Mouse (Mus musculus): ENCODE measurements around the gene Armc9. TPM values are rescaled to one million over a fixed set of nuclear protein-coding genes. Genes with fewer than 3 reads are reported as not detected.
A peak's percentile ranks its signal among the peaks of the same experiment; 100 is the strongest.

Armc9 gene
- polyA plus RNA-seq, 1 experiment, result 34.2 TPM

DNA sequence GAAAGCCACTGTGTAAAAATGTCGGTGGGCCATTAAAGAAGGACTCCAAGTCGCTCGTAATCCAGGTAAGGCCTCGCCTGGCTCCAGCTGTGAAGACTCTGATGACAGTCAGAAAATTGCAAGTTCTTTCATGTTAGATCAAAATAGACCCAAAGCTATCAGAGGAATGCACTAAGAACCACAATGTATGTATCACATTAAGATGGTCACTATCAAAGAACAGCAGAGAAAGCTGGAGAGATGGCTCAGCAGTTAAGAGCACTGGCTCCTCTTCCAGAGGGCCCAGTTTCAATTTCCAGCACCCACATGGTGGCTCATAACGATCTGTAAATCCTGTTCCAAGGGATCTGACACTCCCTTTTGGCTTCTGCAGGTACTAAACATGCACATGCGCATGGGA is 5.5 kb downstream of the Armc9 start:
- H3K27ac ChIP-seq (ENCODE audit: insufficient read depth, low read length), result no peak overlapping the region
- H3K4me1 ChIP-seq (ENCODE audit: control insufficient read depth, insufficient read depth, low read length), result peaks cover 6% of the 10 kb centered on the region
- TF ChIP-seq POLR2A (IDR thresholded peaks at IDR 0.05; ENCODE audit: extremely low read depth, insufficient read depth, low read length) (no peak), CTCF (IDR thresholded peaks at IDR 0.05; ENCODE audit: extremely low read depth, insufficient read depth, low read length) (no peak)
- no peak overlapping the region for H3K4me3 ChIP-seq (ENCODE audit: insufficient read depth, low read length)

DNA sequence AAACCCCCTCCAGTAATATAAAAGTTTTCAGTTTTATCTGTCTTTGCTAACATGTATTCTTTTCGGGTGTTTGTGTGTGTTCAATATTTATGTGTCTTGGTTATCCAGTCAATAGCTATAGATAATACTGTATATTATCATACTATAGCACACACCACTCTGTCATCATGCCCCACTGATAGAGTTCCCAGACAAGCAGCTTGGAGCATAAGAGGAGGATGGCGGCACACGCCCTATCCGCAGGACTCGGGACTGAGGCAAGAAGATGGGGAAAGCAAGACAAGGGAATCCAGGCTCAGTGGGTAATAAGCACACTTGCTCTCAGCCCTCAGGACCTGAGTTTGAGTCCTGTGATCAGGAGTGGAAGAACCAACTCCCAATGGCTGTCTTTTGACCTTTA is 5.9 kb downstream of the Armc9 start:
- H3K4me1 ChIP-seq (ENCODE audit: control insufficient read depth, insufficient read depth, low read length), result peaks cover 3% of the 10 kb centered on the region
- no peak for TF ChIP-seq CTCF (IDR thresholded peaks at IDR 0.05; ENCODE audit: extremely low read depth, insufficient read depth, low read length)
- no peak for TF ChIP-seq POLR2A (IDR thresholded peaks at IDR 0.05; ENCODE audit: extremely low read depth, insufficient read depth, low read length)
- no peak overlapping the region for H3K4me3 ChIP-seq (ENCODE audit: insufficient read depth, low read length)
- no peak overlapping the region for H3K27ac ChIP-seq (ENCODE audit: insufficient read depth, low read length)

DNA sequence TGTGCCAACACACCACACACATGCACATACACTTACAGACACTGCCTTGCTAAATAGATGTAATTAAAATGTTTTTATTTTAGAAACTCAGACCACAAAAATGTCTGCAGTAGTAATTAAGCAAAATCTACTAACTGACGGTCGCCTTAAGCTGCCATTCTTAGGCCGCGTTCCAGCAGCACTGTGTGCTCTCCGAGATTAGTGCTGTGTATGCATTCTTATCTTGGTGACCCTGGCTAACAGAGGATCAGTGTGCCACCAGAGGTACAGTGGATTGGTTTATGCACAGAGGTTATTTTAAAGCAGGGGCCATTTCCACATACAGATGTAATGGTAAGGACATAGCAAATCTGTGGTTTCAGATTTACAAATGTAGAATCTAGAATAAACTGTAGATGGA is 6.5 kb downstream of the Armc9 start:
- no peak for TF ChIP-seq CTCF (IDR thresholded peaks at IDR 0.05; ENCODE audit: extremely low read depth, insufficient read depth, low read length)
- no peak for TF ChIP-seq POLR2A (IDR thresholded peaks at IDR 0.05; ENCODE audit: extremely low read depth, insufficient read depth, low read length)
- H3K27ac ChIP-seq (ENCODE audit: insufficient read depth, low read length), result no peak overlapping the region
- H3K4me1 ChIP-seq (ENCODE audit: control insufficient read depth, insufficient read depth, low read length), result no peaks in the 10 kb centered on the region; the same call in 1 of the 2 replicates
- H3K4me3 ChIP-seq (ENCODE audit: insufficient read depth, low read length), result no peak overlapping the region

DNA sequence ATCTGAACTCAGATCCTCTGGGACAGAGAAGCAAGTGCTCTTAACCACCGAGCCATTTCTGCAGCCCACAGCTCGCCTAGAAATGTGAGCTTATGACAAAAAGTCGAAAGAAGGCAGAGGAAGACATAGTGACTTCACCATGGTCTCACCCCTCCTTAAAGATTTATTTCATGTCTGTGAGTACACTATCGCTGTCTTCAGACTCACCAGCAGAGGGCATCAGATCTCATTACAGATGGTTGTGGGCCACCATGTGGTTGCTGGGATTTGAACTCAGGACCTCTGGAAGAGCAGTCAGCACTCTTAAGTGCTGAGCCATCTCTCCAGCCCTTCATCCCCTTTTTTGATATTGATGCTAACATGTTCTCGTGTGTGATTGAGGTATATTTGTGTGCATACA is 20.0 kb downstream of the Armc9 start:
- H3K4me3 ChIP-seq (ENCODE audit: insufficient read depth, low read length), result no peak overlapping the region
- no peaks in the 10 kb centered on the region for H3K4me1 ChIP-seq (ENCODE audit: control insufficient read depth, insufficient read depth, low read length)
- H3K27ac ChIP-seq (ENCODE audit: insufficient read depth, low read length), result no peak overlapping the region
- 0 out of 2 replicates have a peak, but pooled peaks have one; percentile 8 for TF ChIP-seq CTCF (IDR thresholded peaks at IDR 0.05; ENCODE audit: extremely low read depth, insufficient read depth, low read length)
- no peak for TF ChIP-seq POLR2A (IDR thresholded peaks at IDR 0.05; ENCODE audit: extremely low read depth, insufficient read depth, low read length)

DNA sequence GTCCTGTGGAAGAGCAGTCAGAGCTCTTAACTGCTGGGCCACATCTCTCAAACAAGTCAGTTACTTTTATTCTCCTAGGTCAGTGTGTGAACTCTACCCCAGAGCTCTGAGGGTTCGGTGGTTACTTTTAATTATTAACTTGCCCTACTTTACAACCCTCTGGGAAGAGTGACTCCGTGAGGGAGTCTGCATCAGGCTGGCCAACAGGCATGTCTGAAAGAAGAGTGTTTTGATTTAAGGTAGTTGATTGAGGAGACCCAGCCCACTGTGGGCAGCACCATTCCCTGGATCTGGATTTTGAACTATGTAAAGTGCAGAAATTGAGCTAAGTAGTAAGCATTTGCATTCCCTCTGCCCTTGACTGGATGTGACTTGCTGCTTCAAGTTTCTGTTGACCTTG is 21.5 kb downstream of the Armc9 start:
- Histone ChIP-seq H3K4me1 (ENCODE audit: control insufficient read depth, insufficient read depth, low read length) (no peaks in the 10 kb centered on the region), H3K27ac (ENCODE audit: insufficient read depth, low read length) (no peak overlapping the region), H3K4me3 (ENCODE audit: insufficient read depth, low read length) (no peak overlapping the region)
- no peak for TF ChIP-seq POLR2A (IDR thresholded peaks at IDR 0.05; ENCODE audit: extremely low read depth, insufficient read depth, low read length)
- TF ChIP-seq CTCF (IDR thresholded peaks at IDR 0.05; ENCODE audit: extremely low read depth, insufficient read depth, low read length), result no peak

DNA sequence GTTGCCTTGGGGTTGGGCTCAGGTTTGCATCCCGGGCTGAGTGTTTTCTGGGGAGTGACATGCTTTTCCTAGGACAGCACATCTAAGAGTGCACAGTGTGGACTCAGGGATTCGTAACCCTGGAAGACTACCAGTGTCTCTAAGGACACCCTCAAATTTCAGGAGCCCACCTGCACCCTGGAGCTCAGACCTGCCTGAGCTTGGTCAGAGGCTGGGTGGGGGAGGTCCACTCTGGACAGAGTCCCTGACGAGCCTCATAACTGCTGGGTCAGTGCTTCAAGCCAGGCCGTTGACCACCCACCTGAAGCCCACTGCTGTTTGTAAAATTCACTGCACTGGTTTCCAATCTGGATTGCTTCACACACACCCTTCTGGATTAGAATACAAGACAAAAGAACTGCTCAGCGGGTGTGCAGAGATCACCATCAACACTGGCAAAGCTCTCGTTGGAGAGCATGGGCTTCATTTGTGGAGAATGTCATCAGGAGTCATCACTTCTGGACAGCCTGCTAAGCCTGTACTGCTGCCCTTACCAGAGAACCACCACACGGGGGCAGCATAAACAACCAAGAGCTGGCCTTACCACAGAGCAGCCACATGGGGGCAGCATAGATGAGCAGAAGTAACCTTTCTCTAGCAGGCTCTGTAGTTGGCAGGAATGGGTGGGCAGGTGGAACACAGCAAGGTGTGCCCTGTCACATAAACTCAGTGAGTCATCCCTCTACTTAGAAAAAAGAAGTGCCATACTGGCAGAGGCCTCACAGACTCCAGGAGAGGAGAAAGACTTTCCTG is 24.1 kb downstream of the Armc9 start:
- Histone ChIP-seq H3K4me3 (ENCODE audit: insufficient read depth, low read length) (no peak overlapping the region), H3K27ac (ENCODE audit: insufficient read depth, low read length) (no peak overlapping the region), H3K4me1 (ENCODE audit: control insufficient read depth, insufficient read depth, low read length) (no peaks in the 10 kb centered on the region)
- TF ChIP-seq POLR2A (IDR thresholded peaks at IDR 0.05; ENCODE audit: extremely low read depth, insufficient read depth, low read length), result no peak
- peak; percentile 100 for TF ChIP-seq CTCF (IDR thresholded peaks at IDR 0.05; ENCODE audit: extremely low read depth, insufficient read depth, low read length)

DNA sequence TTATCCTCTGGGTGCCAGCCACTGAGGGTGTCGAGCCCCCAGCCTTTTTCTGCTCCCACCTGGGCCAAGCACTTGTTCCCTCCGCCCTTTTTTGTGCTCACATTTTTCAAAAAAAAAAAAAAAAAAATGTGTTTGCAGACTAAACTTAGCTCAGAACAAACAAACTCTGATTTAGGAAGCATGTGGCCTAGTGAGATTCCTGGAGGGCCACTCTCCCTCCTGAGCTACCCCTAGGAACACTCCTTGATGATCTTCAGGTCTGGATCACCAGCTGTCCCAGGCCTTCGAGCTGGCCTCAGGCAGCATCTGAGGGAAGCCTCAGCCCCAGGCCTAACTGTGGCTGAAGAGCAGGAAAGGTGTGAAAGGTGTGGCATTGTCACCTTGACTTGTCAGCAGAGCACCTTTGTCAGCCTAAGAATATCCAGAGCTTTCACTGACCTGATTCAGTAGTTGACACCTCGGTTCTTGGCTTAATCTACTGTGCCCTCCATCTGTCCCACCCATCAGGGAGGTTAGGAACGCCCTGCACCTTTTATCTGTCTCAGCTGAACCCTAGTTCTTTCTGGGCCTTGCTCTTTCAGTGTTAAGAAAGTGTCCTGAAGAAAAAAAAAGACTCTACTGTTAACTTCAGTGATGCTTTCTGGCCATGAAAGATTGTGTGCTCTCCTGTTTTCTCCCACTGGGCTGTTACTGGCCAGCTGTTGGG is 27.6 kb downstream of the Armc9 start:
- H3K4me1 ChIP-seq (ENCODE audit: control insufficient read depth, insufficient read depth, low read length), result no peaks in the 10 kb centered on the region
- no peak overlapping the region for H3K4me3 ChIP-seq (ENCODE audit: insufficient read depth, low read length)
- no peak for TF ChIP-seq CTCF (IDR thresholded peaks at IDR 0.05; ENCODE audit: extremely low read depth, insufficient read depth, low read length)
- no peak for TF ChIP-seq POLR2A (IDR thresholded peaks at IDR 0.05; ENCODE audit: extremely low read depth, insufficient read depth, low read length)
- H3K27ac ChIP-seq (ENCODE audit: insufficient read depth, low read length), result no peak overlapping the region

DNA sequence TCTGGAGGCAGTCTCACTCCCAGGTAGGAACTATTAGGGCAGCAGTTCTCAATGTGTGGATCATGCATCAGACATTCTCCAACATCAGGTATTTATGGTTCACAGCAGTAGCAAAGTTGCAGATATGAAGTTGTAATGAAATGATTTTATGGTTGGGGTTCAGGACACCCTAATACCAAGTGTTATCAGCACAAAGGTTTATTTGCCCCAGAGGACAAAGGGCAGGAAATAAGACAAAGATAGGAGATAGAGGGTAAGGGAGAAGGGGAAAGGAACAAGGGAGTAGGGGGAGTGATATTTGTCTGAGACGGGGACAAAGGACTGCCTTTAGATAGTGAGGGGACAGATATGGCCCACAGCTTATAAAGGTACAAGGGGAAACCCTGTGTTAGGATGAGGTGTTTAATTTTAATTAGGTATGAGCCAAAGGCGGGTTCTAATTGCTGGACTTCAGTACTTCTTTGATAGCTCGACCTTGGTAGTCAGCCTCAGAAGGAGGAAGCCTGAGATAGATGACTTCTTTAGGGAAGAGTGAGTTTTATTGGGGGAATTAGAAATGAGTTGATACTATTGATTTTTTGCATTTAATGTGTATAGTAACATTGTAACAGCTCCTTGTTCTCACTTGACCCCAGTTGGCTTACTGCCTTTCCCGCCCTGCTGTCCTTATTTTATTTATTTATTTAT is 29.1 kb downstream of the Armc9 start:
- TF ChIP-seq POLR2A (IDR thresholded peaks at IDR 0.05; ENCODE audit: extremely low read depth, insufficient read depth, low read length) (no peak), CTCF (IDR thresholded peaks at IDR 0.05; ENCODE audit: extremely low read depth, insufficient read depth, low read length) (no peak)
- Histone ChIP-seq H3K4me1 (ENCODE audit: control insufficient read depth, insufficient read depth, low read length) (no peaks in the 10 kb centered on the region), H3K4me3 (ENCODE audit: insufficient read depth, low read length) (no peak overlapping the region), H3K27ac (ENCODE audit: insufficient read depth, low read length) (no peak overlapping the region)

DNA sequence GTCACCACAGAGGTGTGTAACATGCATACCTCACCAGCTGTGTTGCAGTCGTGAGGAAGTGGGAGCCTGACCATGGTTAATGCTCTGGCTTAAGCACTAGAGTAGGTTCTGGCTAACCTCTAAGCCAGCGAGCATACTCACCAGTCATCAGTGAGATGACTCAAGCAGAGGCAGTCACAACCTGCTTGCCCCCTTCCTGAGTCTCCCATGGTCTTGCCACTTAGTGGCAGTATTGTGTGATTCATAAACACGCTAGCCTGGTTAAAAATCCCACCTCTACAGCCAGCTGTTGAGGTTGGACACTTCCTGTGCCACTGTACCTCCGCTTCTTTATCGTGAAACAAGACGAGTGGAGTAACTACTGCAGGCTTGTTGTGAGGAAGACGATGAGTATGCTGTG is 32.2 kb downstream of the Armc9 start:
- H3K4me3 ChIP-seq (ENCODE audit: insufficient read depth, low read length), result no peak overlapping the region
- no peak overlapping the region for H3K27ac ChIP-seq (ENCODE audit: insufficient read depth, low read length)
- no peak for TF ChIP-seq POLR2A (IDR thresholded peaks at IDR 0.05; ENCODE audit: extremely low read depth, insufficient read depth, low read length)
- TF ChIP-seq CTCF (IDR thresholded peaks at IDR 0.05; ENCODE audit: extremely low read depth, insufficient read depth, low read length), result no peak
- H3K4me1 ChIP-seq (ENCODE audit: control insufficient read depth, insufficient read depth, low read length), result no peaks in the 10 kb centered on the region
